Mouse (Mus musculus) layer of hippocampus, adult 2 months (tissue): ENCODE data around the gene D030056L22Rik. TPM values are rescaled to one million over a fixed set of nuclear protein-coding genes. Genes with fewer than 3 reads are reported as not detected.

Experiments used
- DNase-seq, 2 experiments: peaks; one replicate each; pipeline ENCODE4 v3.0.0; 2022; ENCODE audit warnings: low spot score in 2 of 2
- H3K27ac ChIP-seq: fragments of 200-600 bp; 2 replicates; pipeline ENCODE4 v1.8.1; 2022
- H3K4me3 ChIP-seq: fragments of 200-600 bp; 2 replicates; pipeline ENCODE4 v1.8.1; 2022; ENCODE audit warnings: mild to moderate bottlenecking
- CTCF ChIP-seq: fragments of 200-600 bp; conservative IDR thresholded peaks from 2 replicates; pipeline ENCODE4 v1.8.1; 2022; ENCODE audit warnings: antibody characterized with exemption, mild to moderate bottlenecking, moderate library complexity
- long read RNA-seq, 2 experiments: library from polyadenylated mRNA; stranded (forward); transcript quantifications; one replicate each; pipeline ENCODE4 v2.0.0; 2021; ENCODE audit warnings: borderline mapping rate in 2 of 2
- total RNA-seq, 2 experiments: library from RNA; stranded (reverse); gene quantifications; 2 replicates each; pipeline ENCODE4 v1.2.3; 2021

The D030056L22Rik gene
- 10 to 100 TPM; 20.8 to 21.4 TPM for total RNA-seq
- long read RNA-seq, experiment 1, transcript D030056L22Rik-202 (2 exons, 1,677 nt), result major isoform, 21 of 30 reads
- long read RNA-seq, experiment 1, transcript D030056L22Rik-201 (2 exons, 1,631 nt), result minor isoform, 8 of 30 reads
- long read RNA-seq, experiment 1, partial matches to known transcripts, result 0 of 30 reads
- long read RNA-seq, experiment 1, other reads (novel, unspliced or antisense), result 1 of 30 reads
- long read RNA-seq, experiment 2, transcript D030056L22Rik-202 (2 exons, 1,677 nt), result major isoform, 22 of 31 reads
- long read RNA-seq, experiment 2, transcript D030056L22Rik-201 (2 exons, 1,631 nt), result minor isoform, 7 of 31 reads
- long read RNA-seq, experiment 2, partial matches to known transcripts, result 0 of 31 reads
- long read RNA-seq, experiment 2, other reads (novel, unspliced or antisense), result 2 of 31 reads

DNA sequence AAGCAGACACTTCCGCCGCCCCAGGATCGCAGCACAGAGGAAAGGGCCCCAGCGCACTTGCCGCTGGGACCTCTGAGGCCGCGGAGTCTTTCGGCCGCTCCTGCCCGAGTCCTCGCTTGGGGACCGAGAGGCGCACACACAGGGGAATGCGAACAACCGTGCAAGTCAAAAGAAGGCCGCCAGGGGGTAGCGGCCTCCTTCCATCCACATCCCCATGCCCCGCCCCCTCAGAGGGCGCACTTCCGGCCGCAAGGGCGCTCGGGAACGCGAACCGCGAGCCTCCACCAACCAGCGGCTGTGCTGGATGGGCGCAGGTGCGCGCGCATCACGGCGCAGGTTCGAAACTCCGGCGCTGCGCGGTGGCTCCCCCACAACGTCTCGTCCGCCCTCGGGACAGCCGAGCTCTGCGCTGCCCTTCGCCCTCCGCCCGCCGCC lies at the start of gene D030056L22Rik:
Gene D030056L22Rik, plus strand, starts transcription at position 328 of the 435 bp plus-strand sequence.
- DNase-seq, result peak; percentile 97 to 99
- peak; percentile 83 for TF ChIP-seq CTCF
- Histone ChIP-seq H3K4me3 (peak within 1 kb of the TSS; percentile 80), H3K27ac (peak within 1 kb of the TSS; percentile 94)

- TF ChIP-seq CTCF, result no peak
- Histone ChIP-seq H3K4me3 (no peak overlapping the region), H3K27ac (no peak overlapping the region)
- DNase-seq, result no peak
Observed at GRCm38 (mm10) chr19:18663904-18664303, 49.1 kb upstream of the D030056L22Rik start.

DNA sequence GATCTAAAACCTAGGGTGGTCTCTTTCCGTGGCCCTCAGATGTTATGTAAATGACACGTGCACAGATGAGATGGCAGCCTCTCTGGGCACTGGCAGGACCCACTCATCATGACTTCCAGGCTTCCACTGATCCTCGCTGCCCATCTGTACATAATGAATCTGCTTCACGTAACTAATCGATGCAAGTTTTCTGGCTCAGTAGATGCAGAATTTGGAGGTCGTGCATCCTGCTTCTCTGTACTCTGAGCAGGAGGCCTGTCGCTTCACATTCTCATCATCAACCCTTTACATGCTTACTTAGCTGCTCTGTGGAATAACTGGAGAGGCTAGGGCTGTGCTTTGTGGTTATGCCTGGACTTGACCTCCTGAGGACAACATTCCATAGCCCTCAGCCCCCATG lies 46.0 kb upstream of the D030056L22Rik start:
- TF ChIP-seq CTCF, result no peak
- no peak overlapping the region for H3K4me3 ChIP-seq
- DNase-seq, result no peak
- no peak overlapping the region for H3K27ac ChIP-seq

- DNase-seq, result no peak
- Histone ChIP-seq H3K27ac (no peak overlapping the region), H3K4me3 (no peak overlapping the region)
- TF ChIP-seq CTCF, result no peak
Observed at GRCm38 (mm10) chr19:18669551-18669950, 43.4 kb upstream of the D030056L22Rik start.

- TF ChIP-seq CTCF, result no peak; the same call in 1 of the 2 replicates
- Histone ChIP-seq H3K4me3 (peak within 1 kb of the TSS; percentile 73), H3K27ac (peak within 1 kb of the TSS; percentile 86)
- peak; percentile 98 for DNase-seq
Observed at GRCm38 (mm10) chr19:18670608-18671007, 42.4 kb upstream of the D030056L22Rik start, which contains the start of gene Carnmt1. Gene Carnmt1 (plus strand): TSS chr19:18670764.

- DNase-seq, result peak; percentile 14 to 45
- Histone ChIP-seq H3K27ac (peak overlapping the region; percentile 86), H3K4me3 (peak overlapping the region; percentile 73)
- no peak for TF ChIP-seq CTCF
Observed at GRCm38 (mm10) chr19:18671056-18671741, 41.8 kb upstream of the D030056L22Rik start.

GRCm38 (mm10) chr19:18672498-18672897 lies 40.5 kb upstream of the D030056L22Rik start:
- H3K4me3 ChIP-seq, result peak overlapping the region; percentile 73; the same call in 1 of the 2 replicates
- no peak for TF ChIP-seq CTCF
- no peak for DNase-seq
- no peak overlapping the region for H3K27ac ChIP-seq

DNA sequence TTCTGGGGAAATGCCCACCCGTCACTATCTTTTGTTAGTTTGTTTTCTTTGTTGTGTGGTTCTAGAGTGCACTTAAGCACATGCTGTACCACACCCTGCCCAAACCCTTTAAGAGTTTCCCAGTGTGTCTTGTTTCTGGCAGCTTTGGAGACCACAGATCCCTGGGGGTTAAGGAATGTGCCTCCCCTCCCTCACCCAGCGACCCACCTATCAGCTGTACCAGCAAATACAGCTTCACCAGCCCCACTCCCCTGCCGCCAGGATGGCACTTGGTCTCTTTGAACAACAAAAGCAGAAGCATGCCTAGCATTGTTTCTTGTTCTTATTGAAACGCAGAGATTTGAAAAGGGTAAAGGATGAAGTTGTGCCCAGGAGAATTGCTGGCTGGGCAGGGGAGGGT lies 39.9 kb upstream of the D030056L22Rik start:
- no peak overlapping the region for H3K27ac ChIP-seq
- H3K4me3 ChIP-seq, result no peak overlapping the region; the same call in 1 of the 2 replicates
- TF ChIP-seq CTCF, result no peak
- no peak for DNase-seq

DNA sequence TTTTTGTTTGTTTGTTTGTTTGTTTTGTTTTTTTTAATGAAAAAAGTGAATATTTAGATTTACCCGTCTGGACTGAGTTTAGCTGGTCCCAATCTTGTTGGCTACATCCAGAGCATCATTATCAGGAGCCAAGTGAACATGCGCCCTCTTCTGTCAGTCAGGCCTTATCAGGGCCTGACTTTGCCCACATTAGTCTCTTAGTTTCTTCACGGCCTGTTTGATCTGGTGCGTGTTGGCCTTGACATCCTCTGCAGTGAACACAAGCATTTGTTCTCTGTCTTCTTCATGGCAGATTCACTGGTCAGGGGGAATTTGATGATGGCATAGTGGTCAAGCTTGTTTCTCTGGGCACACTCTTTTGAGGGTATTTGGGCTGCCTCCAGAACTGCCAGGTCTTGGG lies 30.9 kb upstream of the D030056L22Rik start:
- no peak overlapping the region for H3K27ac ChIP-seq
- no peak for DNase-seq
- no peak overlapping the region for H3K4me3 ChIP-seq
- no peak for TF ChIP-seq CTCF

DNA sequence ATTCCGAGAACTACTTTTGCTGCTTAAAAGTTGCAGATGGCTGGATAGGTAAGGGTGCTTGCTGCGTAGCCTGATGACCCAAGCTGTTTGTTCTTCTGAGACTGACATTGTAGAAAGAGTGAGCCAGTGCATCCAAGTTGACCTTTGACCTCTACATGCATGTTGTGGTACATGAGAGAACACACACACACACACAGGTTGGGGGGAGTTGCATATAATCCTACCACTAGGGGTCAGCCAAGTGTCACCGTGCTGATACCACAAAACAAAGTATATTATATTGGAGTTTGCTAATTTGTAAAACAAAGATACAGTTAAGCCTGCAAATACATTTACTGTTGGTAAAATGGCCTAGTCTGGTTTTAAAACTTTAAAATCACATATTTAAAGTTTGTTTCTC lies 25.4 kb upstream of the D030056L22Rik start:
- Histone ChIP-seq H3K4me3 (no peak overlapping the region), H3K27ac (no peak overlapping the region)
- DNase-seq, result peak in 1 of 2 experiments; percentile 13
- peak; percentile 87 for TF ChIP-seq CTCF

DNA sequence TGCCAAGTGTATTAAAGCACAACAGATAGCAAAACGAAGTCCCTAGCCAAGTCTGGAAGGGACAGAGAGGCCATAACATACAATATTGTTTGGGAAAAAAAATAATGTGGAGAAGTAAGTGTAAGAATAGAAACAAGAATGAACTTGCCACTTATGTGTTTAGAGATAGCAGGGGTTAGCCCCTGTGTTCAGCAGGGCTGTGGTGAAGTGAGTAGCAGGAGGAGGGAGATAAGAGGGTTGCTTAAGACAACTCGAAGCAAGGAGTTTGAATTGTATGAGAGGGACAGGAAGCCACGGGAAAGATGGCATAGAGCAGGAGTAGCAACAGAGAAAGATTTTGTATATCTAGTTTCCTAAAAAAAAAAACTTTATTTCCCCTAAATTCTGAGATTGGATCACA lies 20.8 kb upstream of the D030056L22Rik start:
- DNase-seq, result no peak
- no peak for TF ChIP-seq CTCF
- no peak overlapping the region for H3K27ac ChIP-seq
- H3K4me3 ChIP-seq, result no peak overlapping the region

GRCm38 (mm10) chr19:18692768-18693167 lies 20.2 kb upstream of the D030056L22Rik start:
- no peak overlapping the region for H3K27ac ChIP-seq

GRCm38 (mm10) chr19:18695116-18695515 lies 17.9 kb upstream of the D030056L22Rik start:
- TF ChIP-seq CTCF, result no peak
- Histone ChIP-seq H3K27ac (no peak overlapping the region), H3K4me3 (no peak overlapping the region)
- no peak for DNase-seq

More at GRCm38 (mm10) chr19:18692768-18693167, 20.2 kb upstream of the D030056L22Rik start:
- DNase-seq, result no peak
- TF ChIP-seq CTCF, result no peak
- H3K4me3 ChIP-seq, result no peak overlapping the region
